Mouse (Mus musculus) liver, adult 2 months (tissue): Measurements from ENCODE around the gene Mmaa.

Experiments used
- CTCF ChIP-seq: fragments of 200-500 bp; IDR thresholded peaks from 2 replicates; pipeline ENCODE4 v1.5.1; 2011; ENCODE audit warnings: low read depth, low read length, control low read depth
- POLR2A ChIP-seq: fragments of 200-500 bp; IDR thresholded peaks from 2 replicates; pipeline ENCODE4 v1.6.1; 2011; ENCODE audit warnings: low read length, control low read depth; ENCODE audit not compliant: insufficient read depth; ENCODE audit errors: extremely low read depth

GRCm38 (mm10) chr8:79226046-79226445, 68.7 kb downstream of the Mmaa start:
- TF ChIP-seq CTCF (no peak), POLR2A (no peak)
